Mouse (Mus musculus) spleen, adult 2 months (tissue): Measurements from ENCODE around the gene Alg9. TPM values are rescaled to one million over a fixed set of nuclear protein-coding genes. Genes with fewer than 3 reads are reported as not detected.
A peak's percentile ranks its signal among the peaks of the same experiment; 100 is the strongest.

ENCODE experiments used
- DNase-seq, 2 experiments: peaks; one replicate each; pipeline versions ENCODE4 v3.0.0 to v3.0.0-alpha.2; 2012 to 2021; ENCODE audit warnings: low spot score in 2 of 2, low read depth in 1 of 2
- H3K27ac ChIP-seq: fragments of 200-500 bp; 2 replicates; pipeline ENCODE4 v1.5.1; 2012; ENCODE audit warnings: low read length, inconsistent platforms; ENCODE audit not compliant: insufficient read depth
- H3K27me3 ChIP-seq: fragments of 200-500 bp; 2 replicates; pipeline ENCODE4 v1.6.1; 2012; ENCODE audit warnings: mild to moderate bottlenecking, moderate library complexity, low read length, inconsistent platforms; ENCODE audit not compliant: control insufficient read depth, insufficient read depth
- H3K36me3 ChIP-seq: fragments of 200-500 bp; 2 replicates; pipeline ENCODE4 v1.6.1; 2012; ENCODE audit warnings: mild to moderate bottlenecking, low read length, inconsistent platforms; ENCODE audit not compliant: control insufficient read depth, insufficient read depth
- H3K4me1 ChIP-seq: fragments of 200-500 bp; 2 replicates; pipeline ENCODE4 v1.6.1; 2011; ENCODE audit warnings: inconsistent platforms; ENCODE audit not compliant: control insufficient read depth, insufficient read depth, insufficient read length
- H3K4me3 ChIP-seq: fragments of 200-500 bp; 2 replicates; pipeline ENCODE4 v1.5.1; 2011; ENCODE audit warnings: mild to moderate bottlenecking, inconsistent platforms; ENCODE audit not compliant: insufficient read depth, insufficient read length; ENCODE audit errors: extremely low read depth
- CTCF ChIP-seq: fragments of 200-500 bp; IDR thresholded peaks from 2 replicates; pipeline ENCODE4 v1.5.1; 2011; ENCODE audit warnings: mild to moderate bottlenecking, inconsistent platforms; ENCODE audit not compliant: insufficient read depth, insufficient read length, insufficient replicate concordance; ENCODE audit errors: extremely low read depth
- POLR2A ChIP-seq: fragments of 200-500 bp; IDR thresholded peaks from 2 replicates; pipeline ENCODE4 v1.6.1; 2011; ENCODE audit warnings: low read depth, low read length, inconsistent platforms
- WGBS: fragments of 180-500 bp; shearing (Covaris S2); methylation state at CpG from one replicate; pipeline ENCODE4 v1.1.7; 2018; 5-methylcytosine and 5-hydroxymethylcytosine counted together
- polyA plus RNA-seq: library from polyadenylated mRNA; depleted of rRNA; stranded (reverse); fragments of >200 nt; gene quantifications from 2 replicates; pipeline ENCODE4 v1.2.3, GENCODE M21; 2012; rRNA removed

Alg9 gene
- 10.4 and 12.3 TPM in 2 replicates for polyA plus RNA-seq

DNA sequence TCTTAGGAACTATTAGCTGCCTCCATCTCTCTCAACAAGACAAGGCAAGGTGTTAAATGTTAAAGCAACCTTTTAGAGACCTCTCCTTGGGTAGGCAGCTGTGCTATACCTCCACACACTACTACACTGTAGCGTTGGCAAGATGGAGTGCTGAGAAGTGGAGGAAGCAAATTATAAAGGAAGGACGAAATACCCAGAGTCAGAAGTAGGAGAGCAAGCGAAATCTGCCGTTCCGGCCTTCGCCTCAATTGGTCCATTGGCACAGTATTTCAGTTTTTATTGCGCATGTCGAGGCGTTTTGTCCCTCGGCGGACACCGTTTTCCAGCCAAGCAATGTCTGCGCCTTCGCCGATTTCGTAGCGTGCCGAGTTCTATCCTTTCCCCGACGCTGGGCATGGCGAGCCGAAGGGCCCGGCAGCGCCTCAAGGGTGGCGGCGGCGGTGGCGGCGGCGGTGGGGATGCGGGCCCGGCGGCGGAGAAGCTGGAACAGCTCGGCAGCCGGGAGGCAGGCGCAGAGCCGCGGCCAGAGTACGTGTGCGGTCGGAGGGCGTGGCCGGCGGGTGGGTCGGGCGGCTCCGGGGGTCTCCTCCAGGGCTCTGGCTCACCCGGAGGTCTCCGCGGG lies at the start of gene Alg9, which contains the start of gene 1110032A03Rik:
Gene Alg9, plus strand, starts transcription at position 29 of the 622 bp plus-strand sequence.
Gene 1110032A03Rik, minus strand, starts transcription at position 530 of the 622 bp plus-strand sequence.
- Histone ChIP-seq H3K36me3 (peaks cover 3% of the 10 kb centered on the region; the same call in 1 of the 2 replicates), H3K27ac (peak within 1 kb of the TSS; percentile 80), H3K4me3 (peak within 1 kb of the TSS; percentile 79), H3K27me3 (no peaks in the 10 kb centered on the region), H3K4me1 (peaks cover 9% of the 10 kb centered on the region)
- 1% methylated on average over 48 of the region's 51 CpGs for WGBS
- peak; percentile 73 to 85 for DNase-seq
- TF ChIP-seq POLR2A (no peak), CTCF (no peak)

DNA sequence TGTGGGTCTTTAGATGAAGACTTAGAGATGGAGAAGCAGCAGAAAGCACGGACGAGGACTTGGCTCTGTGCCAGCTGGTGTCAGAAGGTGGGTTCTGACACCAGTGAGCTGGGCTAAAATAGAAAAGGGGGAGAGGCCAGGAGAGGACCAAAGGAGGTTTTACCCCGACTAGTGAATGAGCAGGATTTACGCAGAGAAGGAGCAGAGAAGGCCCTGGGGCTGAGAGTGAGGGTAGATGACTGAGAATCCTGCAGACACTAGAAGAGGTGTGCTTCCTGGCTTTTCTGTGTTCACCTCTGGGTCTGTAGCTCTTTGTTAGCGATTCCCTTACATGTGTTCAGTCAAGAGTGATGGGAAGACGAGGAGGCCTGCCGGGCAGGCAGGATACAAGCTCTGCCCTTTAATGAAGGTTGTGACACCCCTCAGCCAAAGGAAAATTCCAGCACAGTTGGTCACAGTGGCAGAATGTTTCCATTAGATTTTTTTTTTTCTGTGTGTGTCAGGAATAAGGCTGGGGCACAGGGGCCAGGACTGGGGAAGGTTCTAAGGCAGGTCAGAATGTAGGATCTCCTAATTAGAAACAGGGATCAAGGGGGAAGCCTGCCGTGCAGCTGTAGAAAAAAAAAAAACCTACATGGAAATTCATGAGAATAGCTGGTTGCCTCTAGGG lies 48.8 kb upstream of the Alg9 start:
- DNase-seq, result no peak
- WGBS, result 78% methylated on average over 8 of the region's 8 CpGs
- H3K27ac ChIP-seq, result no peak overlapping the region
- H3K36me3 ChIP-seq, result no peaks in the 10 kb centered on the region
- no peak for TF ChIP-seq CTCF
- TF ChIP-seq POLR2A, result no peak
- peaks cover 8% of the 10 kb centered on the region for H3K4me1 ChIP-seq
- H3K4me3 ChIP-seq, result no peak overlapping the region
- H3K27me3 ChIP-seq, result peaks cover 4% of the 10 kb centered on the region; the same call in 1 of the 2 replicates

- Histone ChIP-seq H3K27me3 (peaks cover 4% of the 10 kb centered on the region; the same call in 1 of the 2 replicates), H3K27ac (no peak overlapping the region), H3K4me1 (peaks cover 8% of the 10 kb centered on the region), H3K4me3 (peak overlapping the region; percentile 42; the same call in 1 of the 2 replicates), H3K36me3 (no peaks in the 10 kb centered on the region)
- WGBS, result 25% methylated on average over 30 of the region's 30 CpGs
- TF ChIP-seq CTCF (no peak), POLR2A (no peak)
- no peak for DNase-seq
These were observed 47.5 kb upstream of the Alg9 start for GRCm38 (mm10) chr9:50727171-50727924.

- 2% methylated on average over 42 of the region's 45 CpGs for WGBS
- H3K36me3 ChIP-seq, result no peaks in the 10 kb centered on the region
- peak overlapping the region; percentile 42 for H3K4me3 ChIP-seq
- peak in 1 of 2 experiments; percentile 8 for DNase-seq
- H3K4me1 ChIP-seq, result peaks cover 8% of the 10 kb centered on the region
- H3K27ac ChIP-seq, result no peak overlapping the region
- H3K27me3 ChIP-seq, result peaks cover 4% of the 10 kb centered on the region; the same call in 1 of the 2 replicates
- TF ChIP-seq CTCF (no peak), POLR2A (no peak)
These were observed 46.7 kb upstream of the Alg9 start for GRCm38 (mm10) chr9:50727925-50728651.

DNA sequence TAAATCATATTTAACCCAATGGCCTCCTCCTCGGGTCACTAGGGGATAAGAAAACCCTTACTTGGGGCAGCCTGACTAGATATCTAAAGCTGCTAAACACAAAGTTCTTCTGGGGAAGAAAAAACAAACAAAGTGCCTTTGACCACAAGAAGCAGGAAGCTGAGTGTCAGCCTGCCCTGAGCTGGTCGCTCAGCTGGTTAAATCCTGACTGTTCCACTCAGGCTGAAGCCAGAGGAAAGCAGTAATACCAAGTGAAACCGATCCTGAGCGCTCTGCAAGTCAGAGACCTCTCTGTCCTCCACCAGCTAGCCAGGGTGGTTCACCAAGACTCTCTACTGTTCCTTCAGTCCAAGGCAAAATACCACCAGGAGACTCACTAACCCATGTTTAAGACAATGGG lies 45.2 kb upstream of the Alg9 start:
- Histone ChIP-seq H3K36me3 (no peaks in the 10 kb centered on the region), H3K4me3 (no peak overlapping the region), H3K4me1 (peaks cover 8% of the 10 kb centered on the region), H3K27ac (no peak overlapping the region), H3K27me3 (peaks cover 4% of the 10 kb centered on the region; the same call in 1 of the 2 replicates)
- WGBS, result 24% methylated on average over 4 of the region's 4 CpGs
- no peak for DNase-seq
- TF ChIP-seq POLR2A, result no peak
- TF ChIP-seq CTCF, result no peak

GRCm38 (mm10) chr9:50732560-50732959 lies 42.3 kb upstream of the Alg9 start:
- TF ChIP-seq CTCF (no peak), POLR2A (no peak)
- peaks cover 4% of the 10 kb centered on the region; the same call in 1 of the 2 replicates for H3K27me3 ChIP-seq
- 73% methylated on average over 4 of the region's 4 CpGs for WGBS
- no peak overlapping the region for H3K27ac ChIP-seq
- peaks cover 8% of the 10 kb centered on the region for H3K4me1 ChIP-seq
- H3K4me3 ChIP-seq, result no peak overlapping the region
- no peak for DNase-seq
- no peaks in the 10 kb centered on the region for H3K36me3 ChIP-seq
